Mouse (Mus musculus): ENCODE measurements around the gene Ank2. TPM values are rescaled to one million over a fixed set of nuclear protein-coding genes. Genes with fewer than 3 reads are reported as not detected.

The Ank2 gene
- polyA plus RNA-seq, 1 experiment: 0.29 TPM

DNA sequence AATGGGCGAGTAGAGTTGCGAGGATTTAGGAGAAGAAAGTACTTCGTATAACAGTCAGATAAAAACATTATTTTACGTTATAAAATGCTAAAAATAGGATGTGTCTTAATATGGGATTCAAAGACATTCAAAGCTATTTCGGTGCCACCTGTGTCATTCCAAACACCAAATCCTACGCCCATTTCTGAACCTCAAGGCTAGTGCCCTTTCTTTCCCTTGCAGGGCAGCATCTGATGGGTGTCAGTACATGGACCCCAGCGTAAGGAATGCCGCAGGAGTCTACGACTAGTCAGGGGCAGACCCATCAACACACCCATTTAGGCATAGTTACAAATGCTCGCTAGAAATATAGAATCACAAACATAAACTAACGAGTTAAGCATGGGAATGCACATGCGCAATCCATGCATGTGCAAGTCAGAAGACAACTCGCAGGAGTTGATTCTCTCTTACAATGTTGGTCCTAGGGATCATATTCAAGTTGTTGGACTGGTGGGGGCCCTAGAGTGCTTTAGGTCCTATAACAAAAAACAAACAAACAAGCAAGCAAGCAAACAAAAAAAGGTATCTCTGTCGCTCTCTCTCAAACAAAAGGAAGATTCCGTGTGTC lies 240.6 kb downstream of the Ank2 start:
- Histone ChIP-seq H3K27me3 (ENCODE audit: control insufficient read depth) (no peaks in the 10 kb centered on the region), H3K36me3 (ENCODE audit: control insufficient read depth) (no peaks in the 10 kb centered on the region), H3K4me1 (ENCODE audit: control insufficient read depth) (no peaks in the 10 kb centered on the region), H3K9me3 (ENCODE audit: control insufficient read depth, low read length) (no peaks in the 10 kb centered on the region), H3K4me3 (replicated peaks) (no peak overlapping the region)
- TF ChIP-seq GATA1 (IDR thresholded peaks at IDR 0.05; ENCODE audit: low read length): no peak
- no peak for TF ChIP-seq TAL1 (IDR thresholded peaks at IDR 0.05; ENCODE audit: low read length)

DNA sequence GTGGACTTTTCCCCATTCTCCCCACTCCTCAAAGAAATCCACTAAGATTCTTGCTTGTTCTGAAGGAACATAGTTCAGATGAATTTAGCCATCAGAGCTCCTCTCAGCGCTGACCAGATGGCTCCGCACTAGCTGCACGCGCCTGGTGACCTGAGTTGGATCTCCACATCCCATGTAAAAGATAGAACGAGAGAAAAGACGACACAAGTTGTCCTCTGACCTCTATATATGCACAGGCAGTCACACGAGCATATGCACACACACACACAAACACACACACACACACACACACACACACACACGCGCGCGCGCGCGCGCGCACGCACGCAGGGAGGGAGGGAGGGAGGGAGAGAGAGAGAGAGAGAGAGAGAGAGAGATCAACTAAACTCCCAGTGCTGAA lies 241.2 kb downstream of the Ank2 start:
- Histone ChIP-seq H3K4me3 (replicated peaks) (no peak overlapping the region), H3K27me3 (ENCODE audit: control insufficient read depth) (no peaks in the 10 kb centered on the region), H3K9me3 (ENCODE audit: control insufficient read depth, low read length) (no peaks in the 10 kb centered on the region), H3K4me1 (ENCODE audit: control insufficient read depth) (no peaks in the 10 kb centered on the region), H3K36me3 (ENCODE audit: control insufficient read depth) (no peaks in the 10 kb centered on the region)
- no peak for TF ChIP-seq TAL1 (IDR thresholded peaks at IDR 0.05; ENCODE audit: low read length)
- TF ChIP-seq GATA1 (IDR thresholded peaks at IDR 0.05; ENCODE audit: low read length): no peak

GRCm38 (mm10) chr3:127257279-127257925 lies 241.7 kb downstream of the Ank2 start:
- Histone ChIP-seq H3K4me1 (ENCODE audit: control insufficient read depth) (no peaks in the 10 kb centered on the region), H3K4me3 (replicated peaks) (no peak overlapping the region), H3K36me3 (ENCODE audit: control insufficient read depth) (no peaks in the 10 kb centered on the region), H3K9me3 (ENCODE audit: control insufficient read depth, low read length) (no peaks in the 10 kb centered on the region), H3K27me3 (ENCODE audit: control insufficient read depth) (no peaks in the 10 kb centered on the region)
- TF ChIP-seq TAL1 (IDR thresholded peaks at IDR 0.05; ENCODE audit: low read length) (no peak), GATA1 (IDR thresholded peaks at IDR 0.05; ENCODE audit: low read length) (no peak)

- Histone ChIP-seq H3K4me1 (ENCODE audit: control insufficient read depth) (no peaks in the 10 kb centered on the region), H3K36me3 (ENCODE audit: control insufficient read depth) (no peaks in the 10 kb centered on the region), H3K4me3 (replicated peaks) (no peak overlapping the region), H3K27me3 (ENCODE audit: control insufficient read depth) (no peaks in the 10 kb centered on the region), H3K9me3 (ENCODE audit: control insufficient read depth, low read length) (no peaks in the 10 kb centered on the region)
- TF ChIP-seq TAL1 (IDR thresholded peaks at IDR 0.05; ENCODE audit: low read length) (no peak), GATA1 (IDR thresholded peaks at IDR 0.05; ENCODE audit: low read length) (no peak)
Observed at GRCm38 (mm10) chr3:127256681-127257080, 242.5 kb downstream of the Ank2 start.

GRCm38 (mm10) chr3:127250930-127251329 lies 248.2 kb downstream of the Ank2 start:
- no peak overlapping the region for H3K4me3 ChIP-seq (replicated peaks)
- no peaks in the 10 kb centered on the region for H3K36me3 ChIP-seq (ENCODE audit: control insufficient read depth)
- TF ChIP-seq TAL1 (IDR thresholded peaks at IDR 0.05; ENCODE audit: low read length) (no peak), GATA1 (IDR thresholded peaks at IDR 0.05; ENCODE audit: low read length) (no peak)
- no peaks in the 10 kb centered on the region for H3K27me3 ChIP-seq (ENCODE audit: control insufficient read depth)
- H3K4me1 ChIP-seq (ENCODE audit: control insufficient read depth): no peaks in the 10 kb centered on the region
- H3K9me3 ChIP-seq (ENCODE audit: control insufficient read depth, low read length): no peaks in the 10 kb centered on the region

- Histone ChIP-seq H3K27me3 (ENCODE audit: control insufficient read depth) (no peaks in the 10 kb centered on the region), H3K4me1 (ENCODE audit: control insufficient read depth) (no peaks in the 10 kb centered on the region), H3K9me3 (ENCODE audit: control insufficient read depth, low read length) (no peaks in the 10 kb centered on the region), H3K4me3 (replicated peaks) (no peak overlapping the region), H3K36me3 (ENCODE audit: control insufficient read depth) (no peaks in the 10 kb centered on the region)
- TF ChIP-seq GATA1 (IDR thresholded peaks at IDR 0.05; ENCODE audit: low read length): no peak
- TF ChIP-seq TAL1 (IDR thresholded peaks at IDR 0.05; ENCODE audit: low read length): no peak
Observed at GRCm38 (mm10) chr3:127248611-127249010, 250.5 kb downstream of the Ank2 start.

DNA sequence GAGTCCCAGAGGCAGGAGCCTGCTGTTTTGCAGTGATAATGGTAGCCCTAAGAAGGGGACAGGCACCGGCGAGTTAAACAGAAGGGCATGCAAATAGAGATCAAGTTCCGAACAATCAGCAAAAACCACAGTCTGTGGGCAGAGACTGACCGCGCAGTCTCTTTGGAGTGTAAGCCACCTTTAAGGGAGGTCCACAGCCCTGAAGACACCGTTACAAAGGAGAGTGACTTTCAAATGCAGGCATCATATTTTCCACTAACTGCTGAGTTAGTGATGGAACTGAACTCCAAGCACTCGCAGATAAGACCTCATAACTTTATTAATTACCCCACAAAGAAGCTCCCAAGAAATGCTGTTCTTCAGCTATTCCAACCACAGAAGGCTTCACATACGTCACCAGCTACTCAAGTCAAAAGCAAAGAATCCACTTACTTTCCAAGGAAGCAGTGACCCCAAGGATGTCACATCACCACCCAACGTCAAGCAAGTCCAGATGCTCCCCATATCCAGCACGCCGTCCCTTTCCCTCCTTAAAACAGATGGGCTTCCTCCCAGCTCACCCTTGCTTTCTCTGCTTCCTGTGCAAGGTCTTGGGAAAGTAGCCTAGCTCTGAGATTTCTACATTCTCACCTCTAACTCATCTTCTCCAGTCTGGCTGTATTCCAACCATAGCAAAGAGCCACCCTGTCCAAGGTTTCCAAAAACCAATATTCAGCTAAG lies 252.0 kb downstream of the Ank2 start:
- H3K36me3 ChIP-seq (ENCODE audit: control insufficient read depth): no peaks in the 10 kb centered on the region
- H3K4me1 ChIP-seq (ENCODE audit: control insufficient read depth): no peaks in the 10 kb centered on the region
- H3K9me3 ChIP-seq (ENCODE audit: control insufficient read depth, low read length): no peaks in the 10 kb centered on the region
- no peak overlapping the region for H3K4me3 ChIP-seq (replicated peaks)
- TF ChIP-seq GATA1 (IDR thresholded peaks at IDR 0.05; ENCODE audit: low read length): no peak
- TF ChIP-seq TAL1 (IDR thresholded peaks at IDR 0.05; ENCODE audit: low read length): no peak
- no peaks in the 10 kb centered on the region for H3K27me3 ChIP-seq (ENCODE audit: control insufficient read depth)

GRCm38 (mm10) chr3:127243928-127244642 lies 255.1 kb downstream of the Ank2 start:
- no peaks in the 10 kb centered on the region for H3K27me3 ChIP-seq (ENCODE audit: control insufficient read depth)
- H3K9me3 ChIP-seq (ENCODE audit: control insufficient read depth, low read length): no peaks in the 10 kb centered on the region
- TF ChIP-seq GATA1 (IDR thresholded peaks at IDR 0.05; ENCODE audit: low read length): no peak
- no peaks in the 10 kb centered on the region for H3K4me1 ChIP-seq (ENCODE audit: control insufficient read depth)
- H3K4me3 ChIP-seq (replicated peaks): no peak overlapping the region
- no peaks in the 10 kb centered on the region for H3K36me3 ChIP-seq (ENCODE audit: control insufficient read depth)

DNA sequence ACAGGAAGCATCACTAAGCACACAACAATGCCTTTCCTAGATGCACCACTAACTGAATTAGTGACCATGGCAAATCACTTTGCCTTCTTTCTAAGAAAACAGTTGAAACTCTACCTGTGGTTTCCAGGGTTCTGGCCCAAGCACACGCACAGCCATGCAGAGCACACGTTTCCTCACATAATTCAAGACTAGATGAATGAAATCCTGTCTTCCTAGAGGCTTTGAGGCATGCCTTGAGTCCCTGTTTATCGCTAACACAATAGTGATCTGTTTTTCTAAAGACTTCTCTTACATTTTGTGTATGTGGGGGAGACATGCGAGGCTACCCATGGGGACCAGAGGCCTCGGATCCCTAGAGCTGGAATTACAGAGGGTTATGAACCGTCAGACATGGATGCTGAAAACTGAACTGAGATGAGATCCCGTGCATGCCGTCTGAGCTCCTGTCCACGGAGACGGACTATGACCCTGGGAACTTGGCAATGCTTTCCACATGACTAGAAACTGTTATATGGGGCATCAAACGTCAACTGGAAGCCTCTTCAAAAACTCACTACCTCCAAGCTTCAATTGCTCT lies 256.8 kb downstream of the Ank2 start:
- H3K9me3 ChIP-seq (ENCODE audit: control insufficient read depth, low read length): no peaks in the 10 kb centered on the region

More for the DNA sequence above, 256.8 kb downstream of the Ank2 start:
- TF ChIP-seq GATA1 (IDR thresholded peaks at IDR 0.05; ENCODE audit: low read length) (no peak), TAL1 (IDR thresholded peaks at IDR 0.05; ENCODE audit: low read length) (no peak)
- Histone ChIP-seq H3K36me3 (ENCODE audit: control insufficient read depth) (no peaks in the 10 kb centered on the region), H3K27me3 (ENCODE audit: control insufficient read depth) (no peaks in the 10 kb centered on the region), H3K4me3 (replicated peaks) (no peak overlapping the region), H3K4me1 (ENCODE audit: control insufficient read depth) (no peaks in the 10 kb centered on the region)
